Mouse (Mus musculus) heart, embryonic 11.5 days (tissue): Measurements from ENCODE around the gene Ost4. TPM values are rescaled to one million over a fixed set of nuclear protein-coding genes. Genes with fewer than 3 reads are reported as not detected.

Source experiments
- ATAC-seq: fragments of 200-750 bp; cut with Nextera tagmentation; replicated peaks from 2 replicates; pipeline ENCODE4 v1.8.0; 2017; ENCODE audit warnings: moderate library complexity; ENCODE audit not compliant: insufficient number of reproducible peaks, low FRiP score, low TSS enrichment
- H3K27ac ChIP-seq: fragments of 300-500 bp; sonication (generic); 2 replicates; pipeline ENCODE4 v1.5.1; 2014; ENCODE audit warnings: mild to moderate bottlenecking, low read depth, low read length
- H3K27me3 ChIP-seq: fragments of 300-500 bp; sonication (generic); 2 replicates; pipeline ENCODE4 v1.6.1; 2014; ENCODE audit warnings: mild to moderate bottlenecking, low read length, mixed read lengths; ENCODE audit not compliant: control insufficient read depth, insufficient read depth
- H3K36me3 ChIP-seq: fragments of 300-500 bp; sonication (generic); 2 replicates; pipeline ENCODE4 v1.6.1; 2014; ENCODE audit warnings: mild to moderate bottlenecking, low read length, moderate library complexity, mixed read lengths; ENCODE audit not compliant: control insufficient read depth, insufficient read depth
- H3K4me1 ChIP-seq: fragments of 300-500 bp; sonication (generic); 2 replicates; pipeline ENCODE4 v1.6.1; 2014; ENCODE audit warnings: low read length; ENCODE audit not compliant: control insufficient read depth, insufficient read depth
- H3K4me2 ChIP-seq: fragments of 300-500 bp; sonication (generic); 2 replicates; pipeline ENCODE4 v1.6.1; 2014; ENCODE audit warnings: mild to moderate bottlenecking, moderate library complexity
- H3K4me3 ChIP-seq: fragments of 300-500 bp; sonication (generic); 2 replicates; pipeline ENCODE4 v1.5.1; 2014; ENCODE audit warnings: low read depth, low read length
- H3K9ac ChIP-seq: fragments of 300-500 bp; sonication (generic); 2 replicates; pipeline ENCODE4 v1.6.1; 2014; ENCODE audit warnings: mild to moderate bottlenecking, low read depth, low read length, moderate library complexity
- H3K9me3 ChIP-seq: fragments of 300-500 bp; sonication (generic); replicated peaks from 2 replicates; pipeline ENCODE4 v1.6.1; 2016; ENCODE audit warnings: low read length; ENCODE audit not compliant: control insufficient read depth
- WGBS: fragments of 180-500 bp; shearing (Covaris S2); extraction: QIAGEN DNeasy Blood & Tissue Kit; methylation state at CpG from one replicate; pipeline ENCODE4 v1.1.7; 2014; ENCODE audit not compliant: insufficient replicate concordance; 5-methylcytosine and 5-hydroxymethylcytosine counted together
- polyA plus RNA-seq: library from polyadenylated mRNA; unstranded; fragments of >200 nt; fragmentation: Nextera tagmentation; extraction: Ambion mirVana; gene quantifications from 2 replicates; pipeline ENCODE4 v1.2.1, GENCODE M21; 2014

The Ost4 gene
- polyA plus RNA-seq, 1 experiment from 2014 or later: 445 TPM

DNA sequence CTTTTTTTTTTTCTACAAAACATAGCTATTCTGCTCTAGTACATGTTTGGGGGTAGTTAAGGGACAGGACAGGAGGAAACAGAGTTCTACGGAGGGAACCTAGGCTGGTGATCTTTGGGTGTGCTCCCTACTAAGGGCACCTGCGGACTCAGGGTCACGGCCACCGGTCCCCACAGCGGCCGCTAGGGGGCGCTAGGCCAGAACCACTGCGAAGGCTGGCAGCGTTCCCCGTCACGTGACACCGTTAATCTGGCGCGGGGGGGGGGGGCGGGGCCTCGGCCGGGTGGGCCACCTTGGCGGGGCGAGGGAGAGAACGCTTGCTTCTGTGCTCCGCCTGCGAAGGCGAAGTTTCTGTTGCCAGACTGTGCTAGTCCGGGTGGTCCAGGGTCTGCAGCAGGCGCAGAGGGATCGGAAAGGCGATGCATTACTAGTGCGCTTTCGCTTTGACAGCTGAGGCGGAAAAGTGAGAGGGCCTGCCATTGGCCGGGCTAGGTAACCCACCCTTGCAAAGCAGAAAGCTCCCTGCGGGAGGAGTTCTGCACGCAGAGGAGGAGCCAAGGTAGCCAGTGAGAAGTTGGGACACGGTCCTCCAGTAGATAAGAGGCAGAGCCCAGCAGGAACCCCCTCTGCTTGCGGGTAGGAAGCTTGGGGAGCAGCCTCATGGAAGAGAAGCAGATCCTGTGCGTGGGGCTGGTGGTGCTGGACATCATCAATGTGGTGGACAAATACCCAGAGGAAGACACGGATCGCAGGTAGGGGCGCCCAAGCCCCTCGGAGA, 13.9 kb upstream of the Ost4 start, which contains the start of gene Khk:
Khk (plus strand) TSS at position 176 of the 778 bp plus-strand sequence.
- H3K9me3 ChIP-seq: no peaks in the 10 kb centered on the region
- ATAC-seq: peak; percentile 80
- whole genome bisulfite sequencing: under 1% methylated on average over 37 of the region's 40 CpGs
- peaks cover 11% of the 10 kb centered on the region for H3K36me3 ChIP-seq
- peak within 1 kb of the TSS; percentile 54 for H3K4me3 ChIP-seq
- H3K27me3 ChIP-seq: no peaks in the 10 kb centered on the region
- peak within 1 kb of the TSS; percentile 79 for H3K9ac ChIP-seq
- H3K4me1 ChIP-seq: peaks cover 27% of the 10 kb centered on the region
- peak within 1 kb of the TSS; percentile 82 for H3K27ac ChIP-seq
- H3K4me2 ChIP-seq: peak within 1 kb of the TSS; percentile 73

GRCm38 (mm10) chr5:30920621-30921020, 13.0 kb upstream of the Ost4 start:
- ATAC-seq: no peak
- no peaks in the 10 kb centered on the region for H3K27me3 ChIP-seq
- no peak overlapping the region for H3K27ac ChIP-seq
- H3K36me3 ChIP-seq: peaks cover 11% of the 10 kb centered on the region
- H3K9me3 ChIP-seq: no peaks in the 10 kb centered on the region
- H3K4me2 ChIP-seq: peak overlapping the region; percentile 73
- 68% methylated on average over 19 of the region's 19 CpGs for WGBS
- H3K9ac ChIP-seq: no peak overlapping the region
- H3K4me1 ChIP-seq: peaks cover 33% of the 10 kb centered on the region
- H3K4me3 ChIP-seq: no peak overlapping the region

DNA sequence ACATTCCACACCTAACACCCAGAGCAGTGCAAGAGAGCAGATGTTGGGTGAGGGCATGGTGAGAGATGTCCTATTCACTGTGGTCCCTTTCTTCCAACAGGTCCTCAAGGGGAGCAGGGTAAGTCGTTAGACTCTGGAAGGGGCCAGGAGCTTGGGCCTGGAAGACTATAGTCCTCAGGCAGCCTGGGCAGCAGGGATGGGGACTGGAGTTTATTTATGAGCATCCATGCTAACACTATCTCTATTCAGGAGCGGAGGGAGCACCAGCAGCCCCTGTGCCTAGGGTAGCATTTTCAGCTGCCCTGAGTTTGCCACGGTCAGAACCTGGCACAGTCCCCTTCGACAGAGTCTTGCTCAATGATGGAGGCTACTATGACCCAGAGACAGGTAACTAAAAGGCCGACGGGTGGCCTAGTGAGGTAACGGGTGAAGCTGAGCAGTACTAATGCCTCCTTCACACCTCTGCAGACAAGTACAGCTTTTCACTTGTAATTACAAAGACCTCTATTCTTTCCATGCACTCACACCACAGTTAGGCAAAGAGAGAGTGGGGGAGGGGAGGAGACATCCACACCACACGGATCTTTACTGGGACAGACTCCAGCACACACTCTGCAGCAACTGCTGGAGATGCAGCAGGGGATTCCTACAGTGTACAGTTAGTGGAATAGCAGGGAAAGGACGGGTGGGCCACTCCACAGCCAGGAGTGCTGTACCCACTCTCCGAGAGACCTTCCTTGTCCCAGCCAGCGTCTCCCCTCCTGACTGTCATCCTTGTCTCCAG, 12.4 kb upstream of the Ost4 start:
- no peak overlapping the region for H3K4me3 ChIP-seq
- WGBS: 74% methylated on average over 11 of the region's 11 CpGs
- no peaks in the 10 kb centered on the region for H3K9me3 ChIP-seq
- H3K27me3 ChIP-seq: no peaks in the 10 kb centered on the region
- no peak overlapping the region for H3K9ac ChIP-seq
- peaks cover 11% of the 10 kb centered on the region for H3K36me3 ChIP-seq
- H3K4me2 ChIP-seq: peak overlapping the region; percentile 73; the same call in 1 of the 2 replicates
- H3K27ac ChIP-seq: no peak overlapping the region
- ATAC-seq: no peak
- peaks cover 37% of the 10 kb centered on the region for H3K4me1 ChIP-seq

- Histone ChIP-seq H3K36me3 (peaks cover 11% of the 10 kb centered on the region), H3K4me1 (peaks cover 36% of the 10 kb centered on the region), H3K9ac (no peak overlapping the region), H3K4me3 (no peak overlapping the region), H3K27me3 (no peaks in the 10 kb centered on the region), H3K9me3 (no peaks in the 10 kb centered on the region), H3K27ac (no peak overlapping the region), H3K4me2 (no peak overlapping the region)
- WGBS: 84% methylated on average over 8 of the region's 8 CpGs
- ATAC-seq: no peak
These were observed 11.1 kb upstream of the Ost4 start for GRCm38 (mm10) chr5:30918691-30919090.

DNA sequence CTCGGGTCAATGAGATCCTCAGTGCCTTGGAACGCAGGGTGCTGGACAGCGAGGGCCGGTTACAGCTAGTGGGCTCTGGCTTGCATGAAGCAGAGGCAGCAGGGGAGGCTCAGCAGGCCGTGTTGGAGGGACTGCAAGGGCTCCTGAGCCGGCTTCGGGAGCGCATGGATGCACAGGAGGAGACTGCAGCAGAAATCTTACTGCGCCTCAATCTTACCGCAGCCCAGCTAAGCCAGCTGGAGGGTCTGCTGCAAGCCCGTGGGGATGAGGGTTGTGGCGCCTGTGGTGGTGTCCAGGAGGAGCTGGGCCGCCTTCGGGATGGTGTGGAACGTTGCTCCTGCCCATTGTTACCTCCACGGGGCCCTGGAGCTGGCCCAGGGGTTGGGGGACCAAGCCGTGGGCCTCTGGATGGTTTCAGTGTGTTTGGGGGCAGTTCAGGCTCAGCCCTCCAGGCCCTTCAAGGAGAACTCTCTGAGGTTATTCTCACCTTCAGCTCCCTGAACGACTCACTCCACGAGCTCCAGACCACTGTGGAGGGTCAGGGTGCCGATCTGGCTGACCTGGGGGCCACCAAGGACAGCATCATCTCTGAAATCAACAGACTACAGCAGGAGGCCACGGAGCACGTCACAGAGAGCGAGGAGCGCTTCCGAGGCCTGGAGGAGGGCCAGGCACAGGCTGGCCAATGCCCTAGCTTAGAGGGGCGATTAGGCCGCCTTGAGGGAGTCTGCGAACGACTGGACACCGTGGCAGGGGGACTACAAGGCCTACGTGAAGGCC, 10.5 kb upstream of the Ost4 start:
- peaks cover 41% of the 10 kb centered on the region for H3K4me1 ChIP-seq
- H3K27ac ChIP-seq: no peak overlapping the region
- WGBS: 83% methylated on average over 31 of the region's 31 CpGs
- H3K4me2 ChIP-seq: no peak overlapping the region
- H3K4me3 ChIP-seq: no peak overlapping the region
- no peak for ATAC-seq
- H3K27me3 ChIP-seq: no peaks in the 10 kb centered on the region
- peaks cover 11% of the 10 kb centered on the region for H3K36me3 ChIP-seq
- no peak overlapping the region for H3K9ac ChIP-seq
- no peaks in the 10 kb centered on the region for H3K9me3 ChIP-seq

- Histone ChIP-seq H3K27me3 (no peaks in the 10 kb centered on the region), H3K27ac (no peak overlapping the region), H3K4me3 (no peak overlapping the region), H3K36me3 (peaks cover 11% of the 10 kb centered on the region), H3K4me1 (peaks cover 39% of the 10 kb centered on the region), H3K4me2 (no peak overlapping the region), H3K9me3 (no peaks in the 10 kb centered on the region), H3K9ac (no peak overlapping the region)
- no peak for ATAC-seq
- 84% methylated on average over 11 of the region's 11 CpGs for WGBS
These were observed 9.8 kb upstream of the Ost4 start for GRCm38 (mm10) chr5:30917348-30917747.

GRCm38 (mm10) chr5:30916841-30917240, 9.3 kb upstream of the Ost4 start:
- Histone ChIP-seq H3K27ac (peak overlapping the region; percentile 52; the same call in 1 of the 2 replicates), H3K4me1 (peaks cover 39% of the 10 kb centered on the region), H3K36me3 (peaks cover 11% of the 10 kb centered on the region), H3K4me3 (no peak overlapping the region), H3K4me2 (peak overlapping the region; percentile 75; the same call in 1 of the 2 replicates), H3K27me3 (no peaks in the 10 kb centered on the region), H3K9me3 (no peaks in the 10 kb centered on the region), H3K9ac (no peak overlapping the region)
- 91% methylated on average over 9 of the region's 9 CpGs for WGBS
- ATAC-seq: no peak

- Histone ChIP-seq H3K27ac (peak overlapping the region; percentile 92), H3K36me3 (peaks cover 11% of the 10 kb centered on the region), H3K4me1 (peaks cover 37% of the 10 kb centered on the region), H3K27me3 (no peaks in the 10 kb centered on the region), H3K4me3 (peak overlapping the region; percentile 54), H3K9me3 (no peaks in the 10 kb centered on the region), H3K9ac (no peak overlapping the region), H3K4me2 (peak overlapping the region; percentile 75)
- WGBS: 4% methylated on average over 7 of the region's 7 CpGs
- ATAC-seq: peak; percentile 49; the same call in 1 of the 2 replicates
These were observed 8.4 kb upstream of the Ost4 start for GRCm38 (mm10) chr5:30915974-30916433.
